Mouse (Mus musculus) heart, embryonic 16.5 days (tissue): ENCODE data around the gene Gm49673. TPM values are rescaled to one million over a fixed set of nuclear protein-coding genes. Genes with fewer than 3 reads are reported as not detected.
"Not testable (repeated sequence)": the region's sequence is repeated elsewhere in the genome, so short reads cannot be mapped to it uniquely, and the experiment has no call there.

Experiments
- ATAC-seq: fragments of 200-750 bp; cut with Nextera tagmentation; replicated peaks from 2 replicates; pipeline ENCODE4 v1.8.0; 2017; ENCODE audit warnings: moderate number of reproducible peaks; ENCODE audit not compliant: insufficient read depth, low FRiP score; ENCODE audit errors: extremely low read depth
- H3K27ac ChIP-seq: fragments of 300-500 bp; sonication (generic); 2 replicates; pipeline ENCODE4 v1.5.1; 2014; ENCODE audit warnings: mild to moderate bottlenecking, low read length, control low read depth, moderate library complexity
- H3K27me3 ChIP-seq: fragments of 300-500 bp; sonication (generic); 2 replicates; pipeline ENCODE4 v1.6.1; 2014; ENCODE audit warnings: low read length, mixed read lengths; ENCODE audit not compliant: control insufficient read depth, insufficient read depth
- H3K36me3 ChIP-seq: fragments of 300-500 bp; sonication (generic); 2 replicates; pipeline ENCODE4 v1.6.1; 2014; ENCODE audit not compliant: control insufficient read depth, insufficient read depth
- H3K4me1 ChIP-seq: fragments of 300-500 bp; sonication (generic); 2 replicates; pipeline ENCODE4 v1.6.1; 2014; ENCODE audit warnings: low read length, mixed read lengths; ENCODE audit not compliant: control insufficient read depth, insufficient read depth
- H3K4me2 ChIP-seq: fragments of 300-500 bp; sonication (generic); 2 replicates; pipeline ENCODE4 v1.6.1; 2014; ENCODE audit warnings: low read depth, mild to moderate bottlenecking, control low read depth, low read length
- H3K4me3 ChIP-seq: fragments of 300-500 bp; sonication (generic); 2 replicates; pipeline ENCODE4 v1.5.1; 2014; ENCODE audit warnings: mild to moderate bottlenecking, control low read depth, low read length
- H3K9ac ChIP-seq: fragments of 300-500 bp; sonication (generic); 2 replicates; pipeline ENCODE4 v1.6.1; 2014; ENCODE audit warnings: low read length, control low read depth
- H3K9me3 ChIP-seq: fragments of 300-500 bp; sonication (generic); replicated peaks from 2 replicates; pipeline ENCODE4 v1.6.1; 2016; ENCODE audit warnings: low read length; ENCODE audit not compliant: control insufficient read depth
- WGBS: fragments of 180-500 bp; shearing (Covaris S2); extraction: QIAGEN DNeasy Blood & Tissue Kit; methylation state at CpG from one replicate; pipeline ENCODE4 v1.1.7; 2014; 5-methylcytosine and 5-hydroxymethylcytosine counted together
- polyA plus RNA-seq: library from polyadenylated mRNA; unstranded; fragments of >200 nt; fragmentation: Nextera tagmentation; extraction: Ambion mirVana; gene quantifications from 2 replicates; pipeline ENCODE4 v1.2.1, GENCODE M21; 2015

The Gm49673 gene
- polyA plus RNA-seq, 1 experiment from 2014 or later: not detected

DNA sequence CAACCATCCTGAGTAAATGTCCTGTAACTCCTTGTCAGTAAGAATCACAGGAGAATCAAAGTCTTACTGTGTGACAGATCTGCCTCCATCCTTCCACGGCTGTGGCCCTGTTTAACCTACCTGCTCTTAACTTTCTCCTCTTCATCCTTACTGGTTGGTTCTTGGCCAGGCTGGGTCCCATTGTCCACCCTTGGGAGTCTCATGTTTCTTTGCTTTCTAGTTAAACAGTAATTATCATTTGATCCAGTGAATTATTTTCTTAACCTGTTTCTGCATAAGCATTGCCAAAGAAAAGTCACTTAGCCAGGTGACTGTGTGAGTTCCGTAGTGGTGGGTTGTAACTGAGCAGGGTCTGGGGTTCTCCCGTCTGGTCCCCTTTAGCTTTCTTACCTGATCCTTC lies 18.9 kb upstream of the Gm49673 start:
- not testable (repeated sequence) for ATAC-seq, H3K4me1 ChIP-seq, H3K27me3 ChIP-seq, H3K9me3 ChIP-seq, H3K9ac ChIP-seq, H3K27ac ChIP-seq
- peak overlapping the region; percentile 56 for H3K4me2 ChIP-seq
- H3K36me3 ChIP-seq: peaks cover 16% of the 10 kb centered on the region
- 83% methylated on average over 1 of the region's 3 CpGs for WGBS
- H3K4me3 ChIP-seq: peak overlapping the region; percentile 61

DNA sequence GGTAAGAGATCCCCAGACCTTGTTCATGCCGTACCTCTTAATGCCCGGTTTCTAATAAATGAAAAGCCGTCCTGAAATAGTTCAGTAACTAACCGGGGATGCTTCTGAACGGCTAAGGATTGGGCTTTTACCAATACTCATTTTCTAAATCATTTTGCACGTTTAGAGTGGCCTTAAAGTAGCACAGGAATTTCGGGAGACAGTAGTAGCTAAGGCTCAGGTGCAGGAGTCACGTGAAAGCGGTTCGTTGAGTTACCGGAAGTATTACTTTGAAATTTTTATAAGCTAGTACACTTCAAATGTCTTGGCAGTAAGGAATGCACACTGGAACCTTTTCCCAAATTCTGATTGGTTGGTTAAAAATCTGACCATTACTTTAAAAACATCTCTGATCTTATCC lies 18.4 kb upstream of the Gm49673 start:
- not testable (repeated sequence) for H3K27ac ChIP-seq, ATAC-seq, H3K4me1 ChIP-seq, H3K9me3 ChIP-seq, H3K27me3 ChIP-seq
- peak overlapping the region; percentile 61 for H3K4me3 ChIP-seq
- peaks cover 13% of the 10 kb centered on the region for H3K36me3 ChIP-seq
- H3K4me2 ChIP-seq: peak overlapping the region; percentile 56
- H3K9ac ChIP-seq: peak overlapping the region; percentile 68
- 3% methylated on average over 11 of the region's 11 CpGs for WGBS

DNA sequence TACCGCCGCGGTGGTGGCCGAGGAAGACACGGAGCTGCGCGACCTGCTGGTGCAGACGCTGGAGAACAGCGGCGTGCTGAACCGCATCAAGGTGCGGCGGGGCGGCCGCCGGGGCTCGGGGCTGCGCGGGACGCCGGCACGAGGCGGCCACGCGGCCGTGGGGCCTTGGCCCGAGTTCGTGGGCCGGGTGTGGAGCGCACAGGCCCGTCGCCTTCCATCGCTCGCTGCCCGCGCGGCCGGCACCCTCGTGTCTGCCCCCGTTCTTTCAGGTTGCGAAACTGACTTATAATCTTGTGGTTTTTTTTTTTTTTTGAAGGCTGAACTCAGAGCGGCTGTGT lies 18.0 kb upstream of the Gm49673 start:
- ATAC-seq, H3K27me3 ChIP-seq, H3K9me3 ChIP-seq, H3K4me1 ChIP-seq, H3K27ac ChIP-seq: not testable (repeated sequence)
- Histone ChIP-seq H3K4me2 (peak overlapping the region; percentile 56), H3K9ac (peak overlapping the region; percentile 68), H3K4me3 (peak overlapping the region; percentile 61), H3K36me3 (peaks cover 11% of the 10 kb centered on the region)
- under 1% methylated on average over 38 of the region's 42 CpGs for WGBS

DNA sequence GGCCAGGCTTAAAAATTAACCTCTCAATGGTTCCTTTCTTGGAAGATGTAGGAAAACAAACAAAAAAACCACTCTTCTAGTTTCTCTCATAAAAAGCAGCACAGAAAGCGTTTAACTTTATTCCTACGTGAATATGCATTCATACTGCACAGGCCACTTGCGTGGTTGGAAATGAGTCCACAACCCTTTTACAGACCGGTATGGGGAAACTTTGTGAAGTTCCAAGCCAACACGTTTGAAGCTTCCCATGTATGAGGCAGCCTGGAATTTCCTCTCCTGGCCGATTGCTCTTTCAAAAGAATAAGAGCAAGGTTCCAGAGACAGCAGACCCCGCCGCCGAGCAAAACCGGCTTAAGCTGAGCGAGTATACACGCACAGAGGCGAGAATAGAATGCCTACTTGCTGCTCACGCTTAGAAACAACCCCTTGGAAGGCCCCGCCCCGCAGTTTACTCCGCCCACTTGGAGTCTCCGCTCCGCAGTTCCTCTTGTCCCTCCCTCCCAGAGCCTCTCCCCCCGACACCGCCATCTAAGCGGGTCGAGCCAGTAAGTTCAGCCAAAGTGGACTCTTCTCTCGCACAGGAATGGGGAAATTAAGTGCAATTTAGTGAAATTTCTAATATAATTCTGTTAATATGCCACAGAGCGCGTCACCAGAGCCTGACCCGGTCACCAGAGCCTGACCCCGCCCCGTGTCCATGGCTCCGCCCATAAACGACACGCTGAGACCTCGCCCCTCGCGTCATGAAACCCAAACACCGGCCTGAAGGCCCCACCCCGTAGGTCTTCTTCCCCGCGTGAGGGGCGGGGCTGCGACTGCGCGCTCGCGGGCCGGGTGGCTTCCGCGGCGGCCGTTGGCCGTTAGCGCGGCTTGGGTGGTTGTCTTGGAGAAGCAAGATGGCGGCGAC lies 17.4 kb upstream of the Gm49673 start, which contains the start of gene Fgfr1op:
Gene Fgfr1op (plus strand): TSS at position 801 of the 907 bp plus-strand sequence.
- H3K4me1 ChIP-seq, H3K27ac ChIP-seq, H3K27me3 ChIP-seq, H3K9me3 ChIP-seq, H3K36me3 ChIP-seq: not testable (repeated sequence)
- 2% methylated on average over 14 of the region's 55 CpGs for WGBS
- ATAC-seq: peak; percentile 98
- peak within 1 kb of the TSS; percentile 68 for H3K9ac ChIP-seq
- peak within 1 kb of the TSS; percentile 58 for H3K4me2 ChIP-seq
- H3K4me3 ChIP-seq: peak within 1 kb of the TSS; percentile 61

DNA sequence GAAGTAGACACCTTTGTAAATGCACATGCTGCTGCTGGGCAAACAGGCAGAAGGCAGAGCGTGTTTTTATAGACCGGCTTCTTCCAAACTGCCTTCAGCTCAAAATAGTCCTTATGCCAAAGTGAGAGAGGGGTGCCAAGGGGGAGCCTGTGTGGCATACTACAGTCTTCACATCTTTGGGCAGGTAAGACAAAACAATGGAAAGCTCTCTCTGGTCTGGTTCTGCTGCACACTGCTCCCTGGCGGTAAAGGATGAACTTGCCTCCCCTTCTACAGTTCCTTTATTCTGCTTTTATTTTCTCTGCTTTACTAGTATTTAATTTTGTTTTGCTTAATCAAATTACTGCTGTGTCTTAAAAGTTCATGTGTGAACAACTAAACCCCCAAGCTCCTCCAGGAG lies 13.4 kb upstream of the Gm49673 start:
- WGBS: 39% methylated on average over 3 of the region's 3 CpGs
- not testable (repeated sequence) for H3K27ac ChIP-seq, ATAC-seq, H3K4me2 ChIP-seq, H3K9ac ChIP-seq, H3K36me3 ChIP-seq, H3K4me1 ChIP-seq, H3K4me3 ChIP-seq, H3K27me3 ChIP-seq, H3K9me3 ChIP-seq

DNA sequence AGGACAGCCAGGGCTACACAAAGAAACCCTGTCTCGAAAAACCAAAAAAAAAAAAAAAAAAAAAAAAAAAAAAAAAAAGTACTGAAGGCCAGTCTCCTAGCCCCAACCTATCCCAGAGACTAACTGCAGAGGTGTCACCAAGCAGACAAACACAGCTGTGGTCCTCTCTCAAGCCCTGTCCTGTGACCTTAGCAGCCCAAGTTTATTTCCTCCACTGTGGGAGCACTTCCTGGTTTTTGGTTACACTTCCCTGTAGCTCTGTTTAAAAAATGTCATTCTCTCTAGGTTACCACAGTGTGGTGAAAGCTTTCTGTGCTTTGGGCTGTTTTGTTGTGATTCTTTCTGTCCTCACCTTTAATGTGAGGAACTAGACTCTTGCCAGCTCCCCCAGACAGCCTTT lies 11.0 kb upstream of the Gm49673 start:
- WGBS: no CpG with 5 or more reads among the region's 1 CpGs
- not testable (repeated sequence) for H3K27me3 ChIP-seq, H3K36me3 ChIP-seq, H3K9me3 ChIP-seq, H3K9ac ChIP-seq, H3K4me3 ChIP-seq, H3K27ac ChIP-seq, ATAC-seq, H3K4me1 ChIP-seq, H3K4me2 ChIP-seq

DNA sequence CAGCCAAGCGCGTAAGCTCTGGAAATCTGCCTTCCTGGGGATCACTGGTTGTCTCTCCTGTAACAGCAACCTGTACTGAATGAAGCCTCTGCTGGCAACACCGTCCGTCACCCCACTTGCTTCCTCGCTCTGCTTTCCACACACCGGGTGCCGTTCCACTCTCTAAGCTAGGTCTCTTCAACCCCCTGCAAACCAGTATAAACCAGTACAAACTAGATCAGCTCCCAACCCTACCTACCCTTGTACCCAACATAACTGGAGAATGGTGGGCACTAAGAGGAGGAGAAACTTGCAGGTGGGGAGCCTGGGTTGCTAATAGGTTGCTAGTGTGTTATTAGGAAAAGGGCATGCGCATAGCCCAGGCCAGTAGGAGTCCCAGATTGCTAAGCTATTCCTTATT lies 8.4 kb upstream of the Gm49673 start:
- no CpG with 5 or more reads among the region's 8 CpGs for WGBS

DNA sequence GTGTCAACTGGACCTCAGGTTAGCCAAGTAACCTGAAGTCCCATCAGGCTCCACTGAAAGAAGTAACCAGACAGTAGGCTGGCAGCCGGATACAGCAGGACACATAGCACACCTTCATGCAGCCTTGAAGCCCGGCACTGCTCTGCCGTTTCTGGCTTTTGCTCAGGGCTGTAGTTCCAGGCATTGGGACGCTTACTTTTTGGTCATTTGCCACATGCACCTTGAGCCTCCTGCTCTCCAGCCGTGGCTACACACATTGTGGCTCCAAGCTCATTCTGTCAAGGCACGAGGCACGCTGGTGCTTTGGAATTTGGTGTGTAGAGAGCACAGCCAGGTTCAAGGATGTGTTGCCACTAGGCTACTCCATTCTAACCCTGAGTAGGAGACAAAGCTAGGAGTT lies 7.4 kb upstream of the Gm49673 start:
- H3K4me3 ChIP-seq, H3K36me3 ChIP-seq, H3K4me2 ChIP-seq, H3K27me3 ChIP-seq, H3K9me3 ChIP-seq, H3K4me1 ChIP-seq, H3K27ac ChIP-seq, ATAC-seq, H3K9ac ChIP-seq: not testable (repeated sequence)
- WGBS: 80% methylated on average over 7 of the region's 7 CpGs

More for the DNA sequence above, 8.4 kb upstream of the Gm49673 start:
- not testable (repeated sequence) for H3K27ac ChIP-seq, H3K4me3 ChIP-seq, H3K9me3 ChIP-seq, ATAC-seq, H3K36me3 ChIP-seq, H3K27me3 ChIP-seq, H3K4me1 ChIP-seq, H3K9ac ChIP-seq, H3K4me2 ChIP-seq

DNA sequence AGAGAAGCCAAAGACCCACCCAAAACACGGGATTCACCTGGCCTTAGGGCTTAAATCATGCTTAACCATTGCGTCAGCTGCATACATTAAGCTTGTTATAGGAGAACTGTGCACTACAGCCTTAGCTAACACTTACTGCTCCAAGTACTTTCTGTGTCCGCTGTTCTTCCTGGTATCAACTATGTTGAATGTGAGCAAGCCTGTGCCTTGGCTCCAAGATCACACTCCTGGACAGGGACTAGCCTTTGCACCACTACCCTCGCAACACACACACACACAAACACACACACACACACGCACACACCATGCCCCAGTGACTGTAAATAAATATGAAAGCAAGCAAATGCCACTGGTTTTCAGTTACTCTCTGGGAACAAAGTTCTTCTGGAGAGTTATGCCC lies 657 bp downstream of the Gm49673 start:
- peak overlapping the region; percentile 65 for H3K4me3 ChIP-seq
- WGBS: 8% methylated on average over 4 of the region's 5 CpGs
- H3K27ac ChIP-seq, H3K9me3 ChIP-seq, ATAC-seq, H3K36me3 ChIP-seq, H3K27me3 ChIP-seq, H3K4me1 ChIP-seq: not testable (repeated sequence)
- peak overlapping the region; percentile 57 for H3K4me2 ChIP-seq
- H3K9ac ChIP-seq: peak overlapping the region; percentile 81
